Mouse (Mus musculus): ENCODE measurements around the gene Vps26a. TPM values are rescaled to one million over a fixed set of nuclear protein-coding genes. Genes with fewer than 3 reads are reported as not detected.

The Vps26a gene
- polyA plus RNA-seq, 1 experiment = 25.6 TPM

DNA sequence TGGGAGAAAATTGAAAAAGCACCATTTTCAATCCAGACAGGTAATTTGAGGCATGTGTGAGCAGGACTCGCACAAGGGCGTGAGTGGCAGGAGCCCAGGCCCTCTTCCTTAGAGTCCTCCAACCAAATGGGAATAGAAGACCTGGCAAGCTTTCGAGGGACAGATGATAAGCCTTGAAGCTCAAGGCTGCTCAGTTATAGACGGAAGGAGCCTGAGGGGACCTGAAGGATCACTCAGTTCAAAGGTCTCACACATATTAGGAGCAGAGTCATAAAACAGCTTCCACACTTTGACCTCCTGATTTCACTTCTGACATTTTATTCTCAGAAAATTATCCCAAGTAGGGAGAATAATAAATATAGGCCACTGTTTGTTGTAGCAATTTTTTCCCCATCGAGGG, 67.2 kb downstream of the Vps26a start:
- Histone ChIP-seq H3K4me3 (no peak overlapping the region), H3K79me2 (ENCODE audit: control insufficient read depth, insufficient read depth) (no peaks in the 10 kb centered on the region), H3ac (ENCODE audit: control insufficient read depth, insufficient read length) (no peak overlapping the region), H3K4me2 (ENCODE audit: low read depth) (no peak overlapping the region), H3K36me3 (ENCODE audit: control insufficient read depth, insufficient read depth) (no peaks in the 10 kb centered on the region), H3K27me3 (ENCODE audit: control insufficient read depth, insufficient read depth, insufficient read length) (peaks cover 7% of the 10 kb centered on the region)
- TF ChIP-seq POLR2AphosphoS2 (IDR thresholded peaks at IDR 0.05; ENCODE audit: insufficient read length, low read depth) (no peak), REST (IDR thresholded peaks at IDR 0.05; ENCODE audit: insufficient read depth, insufficient read length) (no peak), MAX (IDR thresholded peaks at IDR 0.05; ENCODE audit: low read depth) (no peak), MYOD1 (IDR thresholded peaks at IDR 0.05; ENCODE audit: control insufficient read depth in 1 of 3, insufficient read length in 2 of 3, low read depth in 2 of 3) (no peak), MYOG (IDR thresholded peaks at IDR 0.05; ENCODE audit: control insufficient read depth in 1 of 3, insufficient read depth in 1 of 3, insufficient read length in 2 of 3, low read depth in 2 of 3) (no peak), TCF12 (IDR thresholded peaks at IDR 0.05; ENCODE audit: insufficient read depth, poor library complexity, severe bottlenecking) (no peak), E2F4 (IDR thresholded peaks at IDR 0.05; ENCODE audit: insufficient read depth) (no peak), POLR2A (IDR thresholded peaks at IDR 0.05; ENCODE audit: insufficient read length, low read depth) (no peak), TCF3 (IDR thresholded peaks at IDR 0.05; ENCODE audit: insufficient read length, low read depth) (no peak), SRF (IDR thresholded peaks at IDR 0.05; ENCODE audit: control insufficient read depth, insufficient read length, low read depth) (no peak), CEBPB (IDR thresholded peaks at IDR 0.05; ENCODE audit: insufficient read depth, poor library complexity, severe bottlenecking) (no peak), USF1 (IDR thresholded peaks at IDR 0.05; ENCODE audit: low read depth) (no peak)

DNA sequence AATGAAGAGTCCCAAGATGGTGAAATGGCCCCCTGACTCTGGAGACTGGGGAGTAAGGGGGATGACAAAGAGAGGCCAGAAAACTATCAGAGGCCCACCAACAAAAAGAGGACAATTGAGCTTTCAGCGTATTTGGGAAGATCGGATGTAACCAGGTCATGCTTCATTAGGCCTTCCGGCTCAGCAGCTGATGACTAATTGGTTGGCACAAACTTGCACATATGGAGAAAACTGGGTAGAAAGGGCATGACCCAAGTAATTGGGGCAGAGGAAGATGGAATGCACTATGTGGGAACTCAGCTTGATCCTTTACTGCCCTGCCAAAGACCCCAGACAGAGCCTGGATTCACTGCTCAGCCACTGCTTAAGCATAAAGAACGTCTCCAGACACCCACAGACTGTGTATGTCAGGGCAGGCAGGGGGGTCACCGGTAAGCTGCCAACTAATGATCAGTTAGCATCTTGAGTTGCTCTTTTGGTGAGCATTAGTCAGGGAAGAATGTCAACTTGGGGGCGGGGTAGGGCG, 67.7 kb downstream of the Vps26a start:
- TF ChIP-seq MYOG (IDR thresholded peaks at IDR 0.05; ENCODE audit: control insufficient read depth in 1 of 3, insufficient read depth in 1 of 3, insufficient read length in 2 of 3, low read depth in 2 of 3) = no peak
- TF ChIP-seq MYOD1 (IDR thresholded peaks at IDR 0.05; ENCODE audit: control insufficient read depth in 1 of 3, insufficient read length in 2 of 3, low read depth in 2 of 3) = no peak
- no peak for TF ChIP-seq USF1 (IDR thresholded peaks at IDR 0.05; ENCODE audit: low read depth)
- TF ChIP-seq POLR2AphosphoS2 (IDR thresholded peaks at IDR 0.05; ENCODE audit: insufficient read length, low read depth) = no peak
- TF ChIP-seq MAX (IDR thresholded peaks at IDR 0.05; ENCODE audit: low read depth) = no peak
- TF ChIP-seq TCF12 (IDR thresholded peaks at IDR 0.05; ENCODE audit: insufficient read depth, poor library complexity, severe bottlenecking) = no peak
- TF ChIP-seq SRF (IDR thresholded peaks at IDR 0.05; ENCODE audit: control insufficient read depth, insufficient read length, low read depth) = no peak
- TF ChIP-seq E2F4 (IDR thresholded peaks at IDR 0.05; ENCODE audit: insufficient read depth) = no peak
- TF ChIP-seq TCF3 (IDR thresholded peaks at IDR 0.05; ENCODE audit: insufficient read length, low read depth) = no peak
- peaks cover 7% of the 10 kb centered on the region for H3K27me3 ChIP-seq (ENCODE audit: control insufficient read depth, insufficient read depth, insufficient read length)
- H3K4me3 ChIP-seq = no peak overlapping the region
- H3K36me3 ChIP-seq (ENCODE audit: control insufficient read depth, insufficient read depth) = no peaks in the 10 kb centered on the region
- H3ac ChIP-seq (ENCODE audit: control insufficient read depth, insufficient read length) = no peak overlapping the region
- no peak overlapping the region for H3K4me2 ChIP-seq (ENCODE audit: low read depth)
- no peaks in the 10 kb centered on the region for H3K79me2 ChIP-seq (ENCODE audit: control insufficient read depth, insufficient read depth)

DNA sequence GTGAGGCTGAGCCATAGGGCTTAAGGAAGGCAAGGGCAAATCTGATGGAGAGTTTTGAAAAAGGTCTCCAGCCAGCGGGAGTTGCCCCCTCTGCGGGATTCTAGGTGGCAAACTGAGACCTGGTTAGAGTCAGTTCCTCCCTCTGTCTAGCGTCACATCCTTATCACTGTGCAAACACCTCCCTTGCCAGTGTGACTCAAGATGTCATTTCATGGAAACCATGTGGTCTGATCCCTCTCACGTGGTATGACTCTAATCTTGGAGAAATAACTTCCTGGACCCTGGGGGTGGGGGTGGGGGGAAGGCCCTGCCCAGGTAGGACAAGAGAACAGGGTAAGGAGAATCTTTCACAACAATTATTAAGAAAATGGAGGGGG, 73.0 kb downstream of the Vps26a start:
- Histone ChIP-seq H3K4me3 (no peak overlapping the region), H3ac (ENCODE audit: control insufficient read depth, insufficient read length) (no peak overlapping the region), H3K27me3 (ENCODE audit: control insufficient read depth, insufficient read depth, insufficient read length) (peaks cover 17% of the 10 kb centered on the region), H3K36me3 (ENCODE audit: control insufficient read depth, insufficient read depth) (no peaks in the 10 kb centered on the region), H3K79me2 (ENCODE audit: control insufficient read depth, insufficient read depth) (no peaks in the 10 kb centered on the region), H3K4me2 (ENCODE audit: low read depth) (no peak overlapping the region)
- no peak for TF ChIP-seq CEBPB (IDR thresholded peaks at IDR 0.05; ENCODE audit: insufficient read depth, poor library complexity, severe bottlenecking)
- no peak for TF ChIP-seq TCF12 (IDR thresholded peaks at IDR 0.05; ENCODE audit: insufficient read depth, poor library complexity, severe bottlenecking)
- TF ChIP-seq POLR2A (IDR thresholded peaks at IDR 0.05; ENCODE audit: insufficient read length, low read depth) = no peak
- no peak for TF ChIP-seq POLR2AphosphoS2 (IDR thresholded peaks at IDR 0.05; ENCODE audit: insufficient read length, low read depth)
- TF ChIP-seq TCF3 (IDR thresholded peaks at IDR 0.05; ENCODE audit: insufficient read length, low read depth) = no peak
- TF ChIP-seq MAX (IDR thresholded peaks at IDR 0.05; ENCODE audit: low read depth) = no peak
- no peak for TF ChIP-seq MYOG (IDR thresholded peaks at IDR 0.05; ENCODE audit: control insufficient read depth in 1 of 3, insufficient read depth in 1 of 3, insufficient read length in 2 of 3, low read depth in 2 of 3)
- no peak for TF ChIP-seq MYOD1 (IDR thresholded peaks at IDR 0.05; ENCODE audit: control insufficient read depth in 1 of 3, insufficient read length in 2 of 3, low read depth in 2 of 3)
- TF ChIP-seq SRF (IDR thresholded peaks at IDR 0.05; ENCODE audit: control insufficient read depth, insufficient read length, low read depth) = no peak
- no peak for TF ChIP-seq E2F4 (IDR thresholded peaks at IDR 0.05; ENCODE audit: insufficient read depth)
- no peak for TF ChIP-seq REST (IDR thresholded peaks at IDR 0.05; ENCODE audit: insufficient read depth, insufficient read length)
- no peak for TF ChIP-seq USF1 (IDR thresholded peaks at IDR 0.05; ENCODE audit: low read depth)

- TF ChIP-seq REST (IDR thresholded peaks at IDR 0.05; ENCODE audit: insufficient read depth, insufficient read length) = no peak
- H3ac ChIP-seq (ENCODE audit: control insufficient read depth, insufficient read length) = no peak overlapping the region
- peaks cover 21% of the 10 kb centered on the region for H3K27me3 ChIP-seq (ENCODE audit: control insufficient read depth, insufficient read depth, insufficient read length)
- H3K36me3 ChIP-seq (ENCODE audit: control insufficient read depth, insufficient read depth) = no peaks in the 10 kb centered on the region
- no peaks in the 10 kb centered on the region for H3K79me2 ChIP-seq (ENCODE audit: control insufficient read depth, insufficient read depth)
- no peak overlapping the region for H3K4me3 ChIP-seq
- H3K4me2 ChIP-seq (ENCODE audit: low read depth) = no peak overlapping the region
These were observed 73.5 kb downstream of the Vps26a start for GRCm38 (mm10) chr10:62412906-62413605.
